Mouse (Mus musculus): ENCODE results near the gene Nxt2. TPM values are rescaled to one million over a fixed set of nuclear protein-coding genes. Genes with fewer than 3 reads are reported as not detected.

Nxt2 gene
- 0.61 and 0.68 TPM in 2 replicates for polyA plus RNA-seq (2012; rRNA removed)

DNA sequence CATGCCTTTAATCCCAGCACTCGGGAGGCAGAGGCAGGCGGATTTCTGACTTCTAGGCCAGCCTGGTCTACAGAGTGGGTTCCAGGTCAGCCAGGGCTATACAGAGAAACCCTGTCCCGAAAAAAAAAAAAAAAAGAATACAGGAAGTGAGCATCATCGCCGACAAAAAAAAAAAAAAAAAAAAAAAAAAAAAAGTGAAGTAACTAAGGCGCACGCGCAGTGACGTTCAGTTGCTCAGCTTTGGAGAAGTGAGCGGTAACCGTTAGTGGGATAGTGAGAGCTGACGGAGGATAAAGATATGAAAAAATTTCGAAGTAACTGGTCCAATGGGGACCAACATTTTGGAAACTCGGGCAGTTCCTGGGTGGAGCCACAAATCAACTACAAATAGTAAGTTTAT, at the start of gene Nxt2:
Nxt2 (plus strand) TSS at position 229 of the 400 bp plus-strand sequence.

DNA sequence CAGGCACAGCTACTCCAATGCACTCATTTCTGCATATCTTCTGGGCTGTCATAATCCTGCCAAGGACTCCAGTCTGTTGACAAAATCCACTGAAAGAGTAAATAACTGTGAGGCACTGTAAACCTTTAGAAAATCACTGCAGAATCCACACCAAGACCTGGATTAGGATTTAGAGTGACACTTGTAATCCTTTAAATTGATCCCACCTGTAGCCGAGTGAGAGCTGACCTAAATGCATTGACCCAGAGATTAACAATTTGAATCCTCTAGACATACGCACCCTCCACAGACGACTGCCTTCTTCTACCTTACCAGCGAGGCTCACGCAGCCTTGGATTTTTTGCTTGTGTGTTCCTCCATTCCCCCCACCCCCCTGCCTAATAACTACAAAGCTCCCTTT, 29.7 kb upstream of the Nxt2 start, which contains the start of gene Gucy2f:
Gucy2f (minus strand) TSS at position 101 of the 400 bp plus-strand sequence.

Other genes with a start within 250 kb of the Nxt2 start
- gene Gucy2f, start 29.8 kb upstream of the Nxt2 start, polyA plus RNA-seq (2012; rRNA removed), result not detected in 2 replicates
- 3.5 and 4.4 TPM in 2 replicates for gene Kcne1l, start 79.5 kb downstream of the Nxt2 start, polyA plus RNA-seq (2012; rRNA removed)
- gene Acsl4, start 163.8 kb downstream of the Nxt2 start, polyA plus RNA-seq (2012; rRNA removed), result 7.6 and 11.5 TPM in 2 replicates